Mouse (Mus musculus) forelimb bud, embryonic 11.5 days (tissue): ENCODE results near the gene Siah2.
A peak's percentile ranks its signal among the peaks of the same experiment; 100 is the strongest.

Source experiments
- DNase-seq: peaks from one replicate; pipeline ENCODE4 v3.0.0-alpha.2; 2012; ENCODE audit warnings: low read depth, low spot score

Siah2 gene

GRCm38 (mm10) chr3:58691997-58692721 is at the start of gene Siah2:
Gene Siah2, minus strand, starts transcription at chr3:58692400.
- peak; percentile 58 for DNase-seq

DNA sequence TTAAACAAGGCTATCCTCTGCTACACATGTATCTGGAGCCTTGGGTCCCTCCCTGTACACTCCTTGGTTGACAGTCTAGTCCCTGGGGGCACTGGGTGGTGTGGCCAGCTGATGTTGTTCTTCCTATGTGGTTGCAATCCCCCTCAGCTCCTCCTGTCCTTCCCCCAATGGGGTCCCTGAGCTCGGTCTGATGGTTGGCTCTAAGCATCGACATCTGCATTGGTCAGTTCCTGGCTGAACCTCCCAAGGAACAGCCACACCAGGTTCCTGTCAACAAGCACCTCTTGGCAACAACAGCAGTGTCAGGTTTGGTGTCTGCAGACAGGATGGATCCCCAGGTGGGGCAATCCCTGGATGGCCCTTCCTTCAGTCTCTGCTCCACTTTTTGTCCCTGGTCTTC is 47.3 kb upstream of the Siah2 start:
- DNase-seq = no peak

DNA sequence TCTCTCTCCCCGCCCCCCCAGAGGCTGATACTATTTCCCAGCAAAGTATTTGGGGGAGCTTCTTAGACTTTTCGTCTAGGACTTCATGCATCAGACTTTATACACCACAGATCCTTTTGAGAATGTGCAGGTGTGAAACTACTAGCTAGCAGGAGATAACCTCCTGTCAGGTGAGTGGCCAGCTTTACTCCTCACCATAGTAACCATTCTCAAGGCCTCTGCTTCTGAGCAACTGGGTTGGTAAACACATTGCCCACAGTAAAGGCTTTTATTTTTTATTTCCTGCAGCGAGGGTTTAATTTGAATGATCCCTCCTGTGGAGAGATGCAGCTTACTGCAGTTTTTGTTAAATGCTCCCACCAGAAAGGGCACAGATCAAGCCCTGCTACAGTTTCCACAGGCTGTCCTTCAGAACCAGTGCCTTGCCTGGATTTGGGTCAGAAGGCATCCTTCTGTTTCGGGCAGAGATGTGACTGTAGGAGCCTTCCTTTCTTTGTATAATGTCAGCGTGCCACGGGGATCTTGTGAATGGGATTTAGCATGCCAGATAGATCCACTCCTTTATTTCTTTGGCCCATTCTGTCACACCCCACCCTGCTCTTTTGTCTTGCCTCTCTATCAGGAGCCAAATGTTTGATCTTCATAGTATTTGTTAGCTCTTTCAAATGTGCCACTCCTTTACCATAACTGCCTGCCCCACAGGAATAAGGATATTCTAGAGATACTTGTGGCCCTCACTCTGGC is 46.3 kb upstream of the Siah2 start:
- no peak for DNase-seq

DNA sequence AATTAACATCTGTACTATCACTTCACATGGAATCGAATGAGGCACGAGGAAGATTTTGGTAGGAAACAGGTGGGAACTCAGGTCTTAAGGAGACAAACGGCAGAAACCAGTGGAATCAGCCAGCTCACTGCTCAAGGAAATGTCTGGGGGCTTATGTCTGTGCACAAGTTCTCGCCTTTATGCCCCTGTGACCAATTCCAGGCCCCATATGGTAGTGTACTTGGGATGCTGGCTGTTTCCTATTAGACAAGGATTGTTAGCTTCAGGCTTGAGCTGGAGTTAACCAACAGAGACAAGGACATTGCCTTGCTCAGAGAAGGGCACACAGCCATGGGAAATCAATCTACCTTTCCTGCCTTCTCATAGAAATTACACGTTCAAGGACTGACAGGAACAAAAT is 39.3 kb upstream of the Siah2 start:
- DNase-seq = peak; percentile 55

DNA sequence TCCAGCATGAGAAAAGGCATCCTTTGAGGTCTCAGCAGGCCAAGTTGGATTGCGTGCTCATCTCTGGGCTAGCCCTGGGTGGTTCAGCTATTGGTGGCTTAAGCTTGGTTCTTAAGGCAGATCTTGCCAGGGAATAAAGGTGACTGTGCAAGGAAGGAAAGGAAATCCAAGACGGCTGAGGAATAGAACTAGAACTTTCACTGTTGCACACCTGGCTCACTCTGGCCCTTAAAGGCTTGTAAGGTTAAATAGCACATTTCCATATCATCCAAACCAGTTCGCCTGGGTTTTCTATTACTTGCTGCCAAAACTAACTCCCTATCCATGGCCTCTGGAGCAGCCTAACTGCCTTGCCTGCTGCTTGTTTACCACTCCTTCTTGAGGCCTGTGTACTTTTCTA is 38.4 kb upstream of the Siah2 start:
- DNase-seq = no peak

DNA sequence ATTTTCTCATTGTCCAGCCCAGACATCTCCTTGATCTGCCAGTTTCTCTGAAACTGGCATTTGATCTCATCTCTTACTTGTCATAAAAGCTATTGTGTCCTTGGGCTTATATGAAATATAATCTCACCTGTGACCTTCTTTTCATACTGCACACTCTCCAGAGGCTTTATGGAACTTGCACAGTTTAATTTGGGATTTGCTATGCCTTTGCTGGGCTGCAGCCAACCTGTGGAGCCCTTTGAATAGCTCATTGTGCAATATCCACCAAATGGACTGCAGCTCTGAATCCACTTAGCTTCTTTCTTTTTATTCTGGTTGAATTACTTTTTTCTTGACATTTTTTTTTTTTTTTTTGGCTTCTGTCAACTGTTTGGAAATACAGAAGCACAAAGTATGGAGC is 37.3 kb upstream of the Siah2 start:
- no peak for DNase-seq

- DNase-seq = no peak
These were observed 35.4 kb upstream of the Siah2 start for GRCm38 (mm10) chr3:58727601-58728000.

GRCm38 (mm10) chr3:58727012-58727411 is 34.8 kb upstream of the Siah2 start:
- no peak for DNase-seq

DNA sequence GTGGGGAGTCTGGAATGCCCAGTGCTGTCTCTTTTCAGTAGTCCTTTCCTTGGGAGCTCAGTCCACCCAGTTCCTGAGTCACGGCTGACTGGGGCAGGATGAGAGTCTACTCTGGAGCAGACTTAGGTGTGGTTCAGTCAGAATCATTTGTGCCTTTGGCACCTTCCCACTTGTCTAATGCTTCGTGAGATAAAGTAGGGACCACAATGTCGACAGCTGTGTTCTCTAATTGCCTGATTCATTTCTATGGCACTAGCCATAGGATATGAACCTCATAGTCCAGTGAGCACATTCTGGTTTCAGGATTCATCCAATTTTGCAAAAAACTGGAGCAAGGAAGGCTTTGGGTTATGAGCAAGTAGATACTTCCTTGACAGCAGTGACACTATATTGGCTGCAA is 34.2 kb upstream of the Siah2 start:
- no peak for DNase-seq

DNA sequence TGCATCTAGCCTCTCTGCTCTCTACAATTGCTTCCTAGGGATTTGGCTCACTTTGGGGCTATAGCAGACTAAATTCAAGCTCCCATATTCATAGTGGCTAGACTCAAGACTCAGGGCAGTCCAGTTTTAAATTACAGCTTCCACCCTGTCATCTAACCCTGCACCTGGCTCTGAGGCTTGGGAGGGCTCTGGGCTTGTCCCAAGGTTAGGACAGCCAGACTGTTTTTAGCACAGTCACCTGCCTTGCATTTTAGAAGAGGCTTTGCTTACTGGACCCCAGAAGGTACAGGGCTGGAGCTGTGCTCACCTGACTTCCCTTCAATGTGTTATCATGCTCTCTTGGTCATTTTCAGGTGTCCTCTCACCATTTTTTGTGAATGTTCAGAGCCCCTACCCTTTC is 32.6 kb upstream of the Siah2 start:
- no peak for DNase-seq

DNA sequence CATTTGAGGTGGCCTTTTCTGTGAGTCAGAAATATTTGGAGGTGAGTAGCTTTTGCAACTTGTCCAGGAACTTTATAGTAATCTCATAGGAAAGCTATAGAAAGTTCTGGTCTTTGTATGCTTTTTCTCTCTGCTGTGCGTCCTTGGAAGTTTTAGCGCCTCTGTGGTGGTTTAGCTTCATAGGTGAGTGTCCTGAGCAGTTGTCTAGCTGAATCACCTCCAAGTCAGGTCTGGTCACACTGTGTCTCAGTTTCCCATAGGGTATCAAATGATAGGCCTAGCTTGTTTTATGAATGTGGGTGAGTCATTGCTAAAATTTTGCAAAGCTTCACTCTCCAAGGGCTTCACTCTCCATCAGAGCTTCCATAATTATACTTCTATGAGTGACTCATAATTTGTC is 31.5 kb upstream of the Siah2 start:
- no peak for DNase-seq

DNA sequence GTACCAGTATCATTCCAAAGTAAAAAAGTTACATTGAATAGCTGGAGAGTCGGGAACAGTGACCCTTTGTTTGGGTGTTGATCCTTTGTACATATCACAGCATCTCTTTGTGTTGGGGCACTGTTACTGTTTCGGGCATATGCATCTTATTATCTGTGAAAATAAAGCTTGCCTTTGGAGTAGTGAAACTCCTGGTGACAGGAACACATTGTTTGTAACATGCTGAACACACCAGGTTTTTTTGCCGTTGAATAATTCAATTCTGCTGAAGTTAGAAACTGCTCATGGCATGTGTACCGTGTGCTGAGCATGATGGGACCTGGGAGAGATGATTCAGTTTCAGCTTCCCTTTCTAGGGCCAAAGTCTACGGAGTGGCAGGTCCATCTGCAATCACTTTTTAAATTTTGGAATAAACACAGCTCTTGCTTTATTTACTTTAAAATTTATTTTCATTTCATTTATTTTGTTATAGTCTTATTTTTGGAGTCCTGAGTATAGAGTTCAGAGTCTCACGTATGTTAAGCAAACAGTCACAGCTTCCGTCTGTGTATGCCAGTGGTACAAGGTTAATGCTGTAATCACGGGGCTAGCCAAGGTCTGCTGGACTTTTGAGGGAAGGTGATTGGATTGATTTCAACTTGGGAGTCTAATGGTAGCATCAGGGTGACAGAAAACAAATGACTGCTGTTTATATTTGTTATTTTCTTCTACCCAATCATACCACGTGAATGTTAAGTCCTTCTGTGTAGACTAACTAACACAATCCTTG is 27.4 kb upstream of the Siah2 start:
- DNase-seq = no peak

GRCm38 (mm10) chr3:58716705-58717104 is 24.5 kb upstream of the Siah2 start:
- DNase-seq = no peak

- DNase-seq = no peak
These were observed 22.6 kb upstream of the Siah2 start for GRCm38 (mm10) chr3:58714767-58715166.

- no peak for DNase-seq
These were observed 21.8 kb upstream of the Siah2 start for GRCm38 (mm10) chr3:58714034-58714433.

DNA sequence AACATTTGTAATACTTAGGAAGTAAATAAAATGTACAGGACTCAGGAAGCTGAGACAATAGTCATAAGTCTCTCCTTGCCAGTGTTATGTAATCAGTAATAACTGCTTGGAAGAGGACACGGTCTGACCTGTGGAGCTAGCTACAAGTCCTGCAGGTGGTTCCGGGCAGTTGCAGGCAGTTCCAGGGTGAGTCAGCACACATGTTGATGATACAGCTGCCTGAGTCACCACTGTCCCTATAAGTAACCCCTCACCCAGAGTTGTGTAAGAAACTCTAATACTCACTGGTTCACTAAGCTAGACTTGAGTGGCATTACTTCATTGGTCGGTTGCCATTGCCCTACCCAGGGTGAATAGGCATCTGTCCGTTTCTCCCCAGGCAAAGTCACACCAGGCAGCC is 21.0 kb upstream of the Siah2 start:
- DNase-seq = no peak

GRCm38 (mm10) chr3:58704547-58704946 is 12.3 kb upstream of the Siah2 start:
- no peak for DNase-seq

DNA sequence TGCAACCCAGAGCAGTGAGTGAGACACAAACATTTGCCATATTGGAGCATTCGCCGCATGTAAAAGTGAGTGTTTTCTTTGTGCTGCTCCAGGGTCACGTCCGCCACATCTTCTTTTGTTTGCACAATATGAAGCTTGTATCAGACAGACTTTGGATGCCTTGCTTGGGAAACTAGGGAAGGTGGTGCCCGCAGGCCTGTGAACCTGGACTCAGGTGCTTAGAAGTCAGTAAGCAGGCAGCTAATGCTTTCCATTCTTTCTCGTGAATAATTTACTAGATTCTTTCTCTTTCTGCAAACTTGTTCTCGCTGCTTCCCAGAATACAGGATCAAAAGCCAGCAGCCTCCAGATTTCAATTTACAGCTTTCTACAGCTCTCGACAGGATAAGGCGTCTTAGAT is 11.5 kb upstream of the Siah2 start:
- no peak for DNase-seq

DNA sequence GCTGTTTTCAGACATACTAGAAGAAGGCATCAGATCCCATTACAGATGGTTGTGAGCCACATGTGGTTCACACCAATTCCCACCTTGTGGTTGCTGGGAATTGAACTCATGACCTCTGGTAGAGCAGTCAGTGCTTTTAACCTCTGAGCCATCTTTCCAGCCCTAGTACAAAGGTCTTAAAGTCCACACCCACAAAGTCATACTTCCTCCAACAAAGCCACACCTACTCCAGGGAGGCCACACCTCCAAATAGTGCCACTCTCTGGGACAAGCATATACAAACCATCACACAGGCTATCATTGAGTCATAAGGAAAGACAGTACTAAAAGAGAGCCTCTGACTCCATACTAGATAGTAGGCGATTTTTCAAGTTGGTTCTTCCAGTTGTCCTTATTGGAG is 10.1 kb upstream of the Siah2 start:
- no peak for DNase-seq

DNA sequence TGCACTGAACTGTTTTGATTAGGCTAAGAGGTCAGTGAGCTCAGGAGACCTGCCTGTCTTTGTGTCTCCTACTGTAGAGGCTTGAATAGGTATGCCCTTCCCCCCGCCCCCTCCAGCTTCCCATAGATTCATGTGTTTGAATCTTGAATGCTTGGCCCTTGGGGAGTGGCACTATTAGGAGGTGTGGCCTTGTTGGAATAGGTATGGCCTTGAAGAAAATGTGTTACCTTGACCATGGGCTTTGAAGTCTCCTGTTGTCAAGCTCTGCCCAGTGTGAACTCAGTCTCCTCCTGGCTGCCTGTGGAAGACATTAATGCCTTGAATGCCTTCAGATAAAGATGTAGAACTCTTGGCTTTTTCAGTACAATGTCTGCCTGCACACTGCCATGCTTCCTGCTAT is 9.2 kb upstream of the Siah2 start:
- DNase-seq = no peak

- no peak for DNase-seq
These were observed 5.7 kb upstream of the Siah2 start for GRCm38 (mm10) chr3:58697926-58698325.

- DNase-seq = no peak
These were observed 4.6 kb upstream of the Siah2 start for GRCm38 (mm10) chr3:58696806-58697205.

DNA sequence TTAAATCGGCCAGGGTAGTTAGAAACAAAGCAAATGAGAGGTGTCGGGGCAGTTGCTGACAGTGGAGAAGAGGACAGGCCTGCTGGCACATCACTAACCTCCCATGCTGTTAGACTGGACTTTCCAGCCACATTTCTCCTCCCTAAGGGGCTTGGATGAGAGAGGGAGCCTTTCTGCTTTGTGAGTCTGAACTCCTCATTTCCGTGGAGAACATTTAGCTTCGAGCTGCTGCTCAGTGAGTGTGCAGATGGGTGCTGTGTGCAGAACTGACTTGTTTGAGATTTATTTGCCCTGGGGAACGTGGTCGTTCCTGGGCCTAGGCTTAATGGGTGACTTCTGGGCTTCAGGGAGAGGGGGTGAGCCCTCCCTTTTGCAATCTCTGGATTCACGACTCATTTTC is 3.3 kb upstream of the Siah2 start:
- no peak for DNase-seq
